Mouse (Mus musculus) lung, postnatal 0 days (tissue): Measurements from ENCODE around the gene Tmem168. TPM values are rescaled to one million over a fixed set of nuclear protein-coding genes. Genes with fewer than 3 reads are reported as not detected.

Experiments used
- ATAC-seq: fragments of 200-750 bp; cut with Nextera tagmentation; 2 replicates; pipeline ENCODE4 v1.8.0; 2017; ENCODE audit warnings: moderate library complexity
- DNase-seq: peaks from one replicate; pipeline ENCODE4 v3.0.0-alpha.2; 2016; ENCODE audit warnings: low spot score
- H3K27ac ChIP-seq: fragments of 300-500 bp; sonication (generic); 2 replicates; pipeline ENCODE4 v1.5.1; 2014; ENCODE audit warnings: antibody characterized with exemption, mild to moderate bottlenecking, low read length, mixed read lengths
- H3K27me3 ChIP-seq: fragments of 300-500 bp; sonication (generic); replicated peaks from 2 replicates; pipeline ENCODE4 v1.6.1; 2014; ENCODE audit warnings: low read length, mixed read lengths; ENCODE audit not compliant: insufficient read depth
- H3K36me3 ChIP-seq: fragments of 300-500 bp; sonication (generic); 2 replicates; pipeline ENCODE4 v1.6.1; 2014; ENCODE audit warnings: low read length, mixed read lengths; ENCODE audit not compliant: insufficient read depth
- H3K4me1 ChIP-seq: fragments of 300-500 bp; sonication (generic); 2 replicates; pipeline ENCODE4 v1.6.1; 2014; ENCODE audit warnings: antibody characterized with exemption, low read depth, low read length, mixed read lengths; ENCODE audit not compliant: insufficient read depth
- H3K4me2 ChIP-seq: fragments of 300-500 bp; sonication (generic); replicated peaks from 2 replicates; pipeline ENCODE4 v1.6.1; 2014; ENCODE audit warnings: low read depth, mild to moderate bottlenecking, low read length, moderate library complexity, mixed read lengths
- H3K4me3 ChIP-seq: fragments of 300-500 bp; sonication (generic); 2 replicates; pipeline ENCODE4 v1.5.1; 2014; ENCODE audit warnings: low read depth, low read length
- H3K9ac ChIP-seq: fragments of 300-500 bp; sonication (generic); replicated peaks from 2 replicates; pipeline ENCODE4 v1.6.1; 2014; ENCODE audit warnings: low read depth, mild to moderate bottlenecking
- H3K9me3 ChIP-seq: fragments of 300-500 bp; sonication (generic); 2 replicates; pipeline ENCODE4 v1.6.1; 2016; ENCODE audit warnings: low read length, mixed read lengths
- CTCF ChIP-seq: IDR thresholded peaks from 2 replicates; pipeline ENCODE4 v1.5.1; 2016; ENCODE audit warnings: antibody characterized with exemption, mild to moderate bottlenecking
- EP300 ChIP-seq: IDR thresholded peaks from 2 replicates; pipeline ENCODE4 v1.6.1; 2016; ENCODE audit warnings: antibody characterized with exemption, mild to moderate bottlenecking, control low read depth
- WGBS: fragments of 180-500 bp; shearing (Covaris S2); extraction: QIAGEN DNeasy Blood & Tissue Kit; methylation state at CpG from one replicate; pipeline ENCODE4 v1.1.7; 2014; 5-methylcytosine and 5-hydroxymethylcytosine counted together
- polyA plus RNA-seq: library from polyadenylated mRNA; unstranded; fragments of >200 nt; fragmentation: Nextera tagmentation; extraction: Ambion mirVana; gene quantifications from 2 replicates; pipeline ENCODE4 v1.2.1, GENCODE M21; 2015

The Tmem168 gene
- polyA plus RNA-seq, 1 experiment from 2014 or later, result 29.4 TPM

- Histone ChIP-seq H3K4me2 (no peak overlapping the region), H3K27ac (no peak overlapping the region), H3K4me3 (no peak overlapping the region), H3K36me3 (no peaks in the 10 kb centered on the region), H3K27me3 (no peaks in the 10 kb centered on the region), H3K4me1 (no peaks in the 10 kb centered on the region), H3K9me3 (no peaks in the 10 kb centered on the region), H3K9ac (no peak overlapping the region)
- no peak for TF ChIP-seq EP300
- no peak for TF ChIP-seq CTCF
- 88% methylated on average over 3 of the region's 3 CpGs for WGBS
- ATAC-seq (no peak), DNase-seq (no peak)
These were observed 66.1 kb downstream of the Tmem168 start for GRCm38 (mm10) chr6:13541761-13542160.

GRCm38 (mm10) chr6:13537275-13537964, 70.5 kb downstream of the Tmem168 start:
- H3K4me3 ChIP-seq, result no peak overlapping the region
- no peaks in the 10 kb centered on the region for H3K27me3 ChIP-seq
- H3K4me1 ChIP-seq, result no peaks in the 10 kb centered on the region
- no peak overlapping the region for H3K27ac ChIP-seq
- WGBS, result 67% methylated on average over 7 of the region's 7 CpGs
- no peak overlapping the region for H3K9ac ChIP-seq
- no peaks in the 10 kb centered on the region for H3K9me3 ChIP-seq
- DNase-seq (no peak), ATAC-seq (no peak)
- no peak overlapping the region for H3K4me2 ChIP-seq
- H3K36me3 ChIP-seq, result no peaks in the 10 kb centered on the region
- no peak for TF ChIP-seq EP300
- TF ChIP-seq CTCF, result no peak

Other genes starting within 250 kb of the Tmem168 start
- 9.7 and 12.4 TPM in 2 replicates for gene Bmt2, start 69.9 kb upstream of the Tmem168 start, polyA plus RNA-seq
- gene Gpr85, start 231.8 kb upstream of the Tmem168 start, polyA plus RNA-seq, result 1.3 and 1.9 TPM in 2 replicates